Mouse (Mus musculus): ENCODE data around the gene Col6a3.

DNA sequence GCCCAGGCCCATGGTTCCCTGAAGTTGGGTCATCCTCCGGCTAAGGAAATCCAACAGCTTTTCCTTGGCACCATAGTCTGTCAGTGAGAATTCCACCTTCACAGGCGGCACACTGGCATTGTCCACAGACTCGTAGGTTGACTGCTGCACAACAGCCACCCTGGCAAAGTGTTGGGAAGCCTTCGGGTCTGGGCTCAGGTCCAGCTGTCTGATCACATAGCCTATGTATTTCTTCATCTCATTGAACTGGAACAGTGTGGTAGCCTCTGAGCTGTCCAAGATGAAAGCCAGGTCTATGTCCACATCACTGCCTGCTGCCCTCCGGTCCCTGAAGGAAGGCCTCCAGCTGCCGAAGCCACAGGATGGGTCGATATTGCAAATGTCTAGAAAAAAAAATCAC is 64.7 kb downstream of the Col6a3 start:
- TF ChIP-seq UBTF (IDR thresholded peaks at IDR 0.05; ENCODE audit: low read depth, low read length) (no peak), SMC3 (IDR thresholded peaks at IDR 0.05; ENCODE audit: low read depth, low read length) (no peak), ZNF384 (IDR thresholded peaks at IDR 0.05; ENCODE audit: low read depth, low read length) (no peak), POLR2A (IDR thresholded peaks at IDR 0.05; ENCODE audit: low read depth, low read length) (no peak), NELFE (IDR thresholded peaks at IDR 0.05; ENCODE audit: low read depth, low read length) (no peak), CHD1 (IDR thresholded peaks at IDR 0.05; ENCODE audit: low read depth, low read length) (no peak), CTCF (conservative IDR thresholded peaks at IDR 0.05 in 1 of 2, IDR thresholded peaks at IDR 0.05 in 1 of 2; ENCODE audit: low read depth in 2 of 2, low read length in 2 of 2) (no peak), RAD21 (IDR thresholded peaks at IDR 0.05; ENCODE audit: low read depth, low read length) (no peak), KAT2A (IDR thresholded peaks at IDR 0.05; ENCODE audit: insufficient replicate concordance, low read length) (no peak), EP300 (IDR thresholded peaks at IDR 0.05; ENCODE audit: low read length) (no peak), ELF1 (IDR thresholded peaks at IDR 0.05; ENCODE audit: low read depth, low read length) (no peak), E2F4 (IDR thresholded peaks at IDR 0.05; ENCODE audit: insufficient replicate concordance, low read depth, low read length) (no peak), MAX (IDR thresholded peaks at IDR 0.05; ENCODE audit: low read length) (no peak), MYC (IDR thresholded peaks at IDR 0.05; ENCODE audit: low read depth, low read length) (no peak)
